Mouse (Mus musculus) v-Abl transformed pro-B cells (cell line): Measurements from ENCODE around the gene Fam129b.

Experiments used
- in situ Hi-C, 2 experiments: fragments of 400-800 bp; cut with MboI; formaldehyde crosslinking; loops; one replicate each; pipeline ENCODE4 v1.15.1; 2025; ENCODE audit not compliant: unreplicated experiment in 2 of 2

The Fam129b gene

GRCm38 (mm10) chr2:32888029-32888428, 12.1 kb downstream of the Fam129b start:
- in situ Hi-C loops, result no loop called here

GRCm38 (mm10) chr2:32888551-32888950, 12.6 kb downstream of the Fam129b start:
- in situ Hi-C loops, result no loop called here

GRCm38 (mm10) chr2:32890280-32890679, 14.4 kb downstream of the Fam129b start:
- in situ Hi-C loops, result no loop called here

- in situ Hi-C loops, result no loop called here
Observed at GRCm38 (mm10) chr2:32891278-32891677, 15.4 kb downstream of the Fam129b start.

- in situ Hi-C loops, result no loop called here
Observed at GRCm38 (mm10) chr2:32892490-32892889, 16.6 kb downstream of the Fam129b start.

- in situ Hi-C loops, result no loop called here
Observed at GRCm38 (mm10) chr2:32894097-32894496, 18.2 kb downstream of the Fam129b start.

- in situ Hi-C loops, result no loop called here
Observed at GRCm38 (mm10) chr2:32895606-32896106, 19.7 kb downstream of the Fam129b start.

GRCm38 (mm10) chr2:32896507-32897147, 20.7 kb downstream of the Fam129b start:
- in situ Hi-C loops, result no loop called here

GRCm38 (mm10) chr2:32898983-32899382, 23.1 kb downstream of the Fam129b start:
- in situ Hi-C loops, result no loop called here

- in situ Hi-C loops, result no loop called here
Observed at GRCm38 (mm10) chr2:32902126-32902525, 26.2 kb downstream of the Fam129b start.

- in situ Hi-C loops, result no loop called here
Observed at GRCm38 (mm10) chr2:32903470-32903869, 27.6 kb downstream of the Fam129b start.

GRCm38 (mm10) chr2:32904637-32905036, 28.7 kb downstream of the Fam129b start:
- in situ Hi-C loops, result no loop called here

GRCm38 (mm10) chr2:32905297-32905696, 29.4 kb downstream of the Fam129b start:
- in situ Hi-C loops, result no loop called here

GRCm38 (mm10) chr2:32907442-32907841, 31.5 kb downstream of the Fam129b start:
- in situ Hi-C loops, result no loop called here

- in situ Hi-C loops, result no loop called here
Observed at GRCm38 (mm10) chr2:32908272-32908671, 32.4 kb downstream of the Fam129b start.

GRCm38 (mm10) chr2:32908796-32909195, 32.9 kb downstream of the Fam129b start:
- in situ Hi-C loops, result no loop called here

- in situ Hi-C loops, result loop anchor here (5.0 kb wide), 1 partner anchor 49 kb away; no protein-coding TSS in a partner anchor
Observed at GRCm38 (mm10) chr2:32911639-32912182, 35.8 kb downstream of the Fam129b start.

- in situ Hi-C loops, result loop anchor here (5.0 kb wide), 1 partner anchor 50 kb away; no protein-coding TSS in a partner anchor
Observed at GRCm38 (mm10) chr2:32912210-32912804, 36.4 kb downstream of the Fam129b start.

GRCm38 (mm10) chr2:32914362-32914761, 38.4 kb downstream of the Fam129b start:
- in situ Hi-C loops, result loop anchor here (5.0 kb wide), 1 partner anchor 52 kb away; no protein-coding TSS in a partner anchor

- in situ Hi-C loops, result loop anchor here (5.0 kb wide), 1 partner anchor 53 kb away; no protein-coding TSS in a partner anchor
Observed at GRCm38 (mm10) chr2:32914896-32915295, 39.0 kb downstream of the Fam129b start.

- in situ Hi-C loops, result no loop called here
Observed at GRCm38 (mm10) chr2:32917526-32917925, 41.6 kb downstream of the Fam129b start.

GRCm38 (mm10) chr2:32918391-32918790, 42.5 kb downstream of the Fam129b start:
- in situ Hi-C loops, result no loop called here
